Mouse (Mus musculus): ENCODE results near the gene Nprl3. TPM values are rescaled to one million over a fixed set of nuclear protein-coding genes. Genes with fewer than 3 reads are reported as not detected.

Nprl3 gene
- 31.0 and 38.1 TPM in 2 replicates for polyA plus RNA-seq (2014; fragmentation: Nextera tagmentation; extraction: Ambion mirVana)

- no peaks in the 10 kb centered on the region for H3K9me3 ChIP-seq (ENCODE audit: control insufficient read depth, low read length)
- H3K4me2 ChIP-seq, result peak within 1 kb of the TSS; percentile 85
- H3K27me3 ChIP-seq (replicated peaks; ENCODE audit: control insufficient read depth, insufficient read depth, low read length), result no peaks in the 10 kb centered on the region
- WGBS, result under 1% methylated on average over 54 of the region's 54 CpGs
- H3K4me3 ChIP-seq (ENCODE audit: low read depth, low read length), result peak within 1 kb of the TSS; percentile 81
- H3K9ac ChIP-seq (ENCODE audit: low read depth, low read length), result peak within 1 kb of the TSS; percentile 98
- H3K36me3 ChIP-seq (ENCODE audit: control insufficient read depth, insufficient read depth, low read length), result no peaks in the 10 kb centered on the region
- H3K27ac ChIP-seq (ENCODE audit: low read depth, low read length), result peak within 1 kb of the TSS; percentile 98
- DNase-seq (ENCODE audit: low spot score), result peak; percentile 91
- peaks cover 44% of the 10 kb centered on the region for H3K4me1 ChIP-seq (replicated peaks; ENCODE audit: control insufficient read depth, insufficient read depth, low read length)
- ATAC-seq (replicated peaks; ENCODE audit: low FRiP score), result peak; percentile 86
These were observed at the start of gene Nprl3 for GRCm38 (mm10) chr11:32267188-32267884. TSS of gene Nprl3 (minus strand) at chr11:32267707.

GRCm38 (mm10) chr11:32316009-32316408, 48.5 kb upstream of the Nprl3 start:
- WGBS, result 81% methylated on average over 3 of the region's 3 CpGs
- Histone ChIP-seq H3K9me3 (ENCODE audit: control insufficient read depth, low read length) (no peaks in the 10 kb centered on the region), H3K27ac (ENCODE audit: low read depth, low read length) (no peak overlapping the region), H3K4me3 (ENCODE audit: low read depth, low read length) (no peak overlapping the region), H3K27me3 (replicated peaks; ENCODE audit: control insufficient read depth, insufficient read depth, low read length) (no peaks in the 10 kb centered on the region), H3K9ac (ENCODE audit: low read depth, low read length) (no peak overlapping the region), H3K4me2 (no peak overlapping the region), H3K36me3 (ENCODE audit: control insufficient read depth, insufficient read depth, low read length) (no peaks in the 10 kb centered on the region), H3K4me1 (replicated peaks; ENCODE audit: control insufficient read depth, insufficient read depth, low read length) (no peaks in the 10 kb centered on the region)
- DNase-seq (ENCODE audit: low spot score) (no peak), ATAC-seq (replicated peaks; ENCODE audit: low FRiP score) (no peak)

GRCm38 (mm10) chr11:32309928-32310327, 42.4 kb upstream of the Nprl3 start:
- no peak overlapping the region for H3K9ac ChIP-seq (ENCODE audit: low read depth, low read length)
- H3K4me1 ChIP-seq (replicated peaks; ENCODE audit: control insufficient read depth, insufficient read depth, low read length), result no peaks in the 10 kb centered on the region
- no peaks in the 10 kb centered on the region for H3K36me3 ChIP-seq (ENCODE audit: control insufficient read depth, insufficient read depth, low read length)
- H3K9me3 ChIP-seq (ENCODE audit: control insufficient read depth, low read length), result no peaks in the 10 kb centered on the region
- no peak overlapping the region for H3K27ac ChIP-seq (ENCODE audit: low read depth, low read length)
- H3K4me3 ChIP-seq (ENCODE audit: low read depth, low read length), result no peak overlapping the region
- DNase-seq (ENCODE audit: low spot score) (no peak), ATAC-seq (replicated peaks; ENCODE audit: low FRiP score) (no peak)
- 53% methylated on average over 3 of the region's 3 CpGs for WGBS
- H3K4me2 ChIP-seq, result no peak overlapping the region
- 0 out of 2 replicates have a peak, but pooled peaks cover 2% of the 10 kb centered on the region for H3K27me3 ChIP-seq (replicated peaks; ENCODE audit: control insufficient read depth, insufficient read depth, low read length)

- no peak overlapping the region for H3K4me3 ChIP-seq (ENCODE audit: low read depth, low read length)
- H3K27ac ChIP-seq (ENCODE audit: low read depth, low read length), result no peak overlapping the region
- H3K4me2 ChIP-seq, result no peak overlapping the region
- 0 out of 2 replicates have a peak, but pooled peaks cover 2% of the 10 kb centered on the region for H3K27me3 ChIP-seq (replicated peaks; ENCODE audit: control insufficient read depth, insufficient read depth, low read length)
- H3K9ac ChIP-seq (ENCODE audit: low read depth, low read length), result no peak overlapping the region
- ATAC-seq (replicated peaks; ENCODE audit: low FRiP score) (no peak), DNase-seq (ENCODE audit: low spot score) (no peak)
- WGBS, result 72% methylated on average over 4 of the region's 4 CpGs
- no peaks in the 10 kb centered on the region for H3K36me3 ChIP-seq (ENCODE audit: control insufficient read depth, insufficient read depth, low read length)
- no peaks in the 10 kb centered on the region for H3K9me3 ChIP-seq (ENCODE audit: control insufficient read depth, low read length)
- H3K4me1 ChIP-seq (replicated peaks; ENCODE audit: control insufficient read depth, insufficient read depth, low read length), result no peaks in the 10 kb centered on the region
These were observed 41.9 kb upstream of the Nprl3 start for GRCm38 (mm10) chr11:32309446-32309845.

- DNase-seq (ENCODE audit: low spot score), result no peak
- Histone ChIP-seq H3K4me1 (replicated peaks; ENCODE audit: control insufficient read depth, insufficient read depth, low read length) (no peaks in the 10 kb centered on the region), H3K27me3 (replicated peaks; ENCODE audit: control insufficient read depth, insufficient read depth, low read length) (peaks cover 4% of the 10 kb centered on the region; the same call in 1 of the 2 replicates), H3K9ac (ENCODE audit: low read depth, low read length) (no peak overlapping the region), H3K36me3 (ENCODE audit: control insufficient read depth, insufficient read depth, low read length) (no peaks in the 10 kb centered on the region), H3K27ac (ENCODE audit: low read depth, low read length) (no peak overlapping the region), H3K9me3 (ENCODE audit: control insufficient read depth, low read length) (no peaks in the 10 kb centered on the region), H3K4me3 (ENCODE audit: low read depth, low read length) (no peak overlapping the region), H3K4me2 (no peak overlapping the region)
- peak; percentile 66 for ATAC-seq (replicated peaks; ENCODE audit: low FRiP score)
- WGBS, result 79% methylated on average over 1 of the region's 1 CpGs
These were observed 39.5 kb upstream of the Nprl3 start for GRCm38 (mm10) chr11:32307006-32307405.

- H3K27me3 ChIP-seq (replicated peaks; ENCODE audit: control insufficient read depth, insufficient read depth, low read length), result peaks cover 9% of the 10 kb centered on the region
- no peak overlapping the region for H3K9ac ChIP-seq (ENCODE audit: low read depth, low read length)
- no peaks in the 10 kb centered on the region for H3K4me1 ChIP-seq (replicated peaks; ENCODE audit: control insufficient read depth, insufficient read depth, low read length)
- no peaks in the 10 kb centered on the region for H3K9me3 ChIP-seq (ENCODE audit: control insufficient read depth, low read length)
- H3K4me2 ChIP-seq, result no peak overlapping the region
- DNase-seq (ENCODE audit: low spot score) (no peak), ATAC-seq (replicated peaks; ENCODE audit: low FRiP score) (no peak)
- no peaks in the 10 kb centered on the region for H3K36me3 ChIP-seq (ENCODE audit: control insufficient read depth, insufficient read depth, low read length)
- no peak overlapping the region for H3K4me3 ChIP-seq (ENCODE audit: low read depth, low read length)
- H3K27ac ChIP-seq (ENCODE audit: low read depth, low read length), result no peak overlapping the region
- 77% methylated on average over 1 of the region's 1 CpGs for WGBS
These were observed 35.9 kb upstream of the Nprl3 start for GRCm38 (mm10) chr11:32303455-32303854.

- ATAC-seq (replicated peaks; ENCODE audit: low FRiP score), result no peak
- no peaks in the 10 kb centered on the region for H3K9me3 ChIP-seq (ENCODE audit: control insufficient read depth, low read length)
- H3K4me2 ChIP-seq, result no peak overlapping the region
- WGBS, result 44% methylated on average over 2 of the region's 2 CpGs
- H3K27ac ChIP-seq (ENCODE audit: low read depth, low read length), result no peak overlapping the region
- peaks cover 9% of the 10 kb centered on the region for H3K27me3 ChIP-seq (replicated peaks; ENCODE audit: control insufficient read depth, insufficient read depth, low read length)
- no peaks in the 10 kb centered on the region for H3K36me3 ChIP-seq (ENCODE audit: control insufficient read depth, insufficient read depth, low read length)
- H3K4me1 ChIP-seq (replicated peaks; ENCODE audit: control insufficient read depth, insufficient read depth, low read length), result no peaks in the 10 kb centered on the region
- H3K9ac ChIP-seq (ENCODE audit: low read depth, low read length), result no peak overlapping the region
- no peak for DNase-seq (ENCODE audit: low spot score)
- H3K4me3 ChIP-seq (ENCODE audit: low read depth, low read length), result no peak overlapping the region
These were observed 35.4 kb upstream of the Nprl3 start for GRCm38 (mm10) chr11:32302824-32303419.

GRCm38 (mm10) chr11:32301506-32301905, 34.0 kb upstream of the Nprl3 start:
- no peak for DNase-seq (ENCODE audit: low spot score)
- no peak overlapping the region for H3K4me2 ChIP-seq
- H3K9me3 ChIP-seq (ENCODE audit: control insufficient read depth, low read length), result no peaks in the 10 kb centered on the region
- ATAC-seq (replicated peaks; ENCODE audit: low FRiP score), result no peak
- no peaks in the 10 kb centered on the region for H3K4me1 ChIP-seq (replicated peaks; ENCODE audit: control insufficient read depth, insufficient read depth, low read length)
- peaks cover 7% of the 10 kb centered on the region for H3K27me3 ChIP-seq (replicated peaks; ENCODE audit: control insufficient read depth, insufficient read depth, low read length)
- no peak overlapping the region for H3K27ac ChIP-seq (ENCODE audit: low read depth, low read length)
- H3K4me3 ChIP-seq (ENCODE audit: low read depth, low read length), result no peak overlapping the region
- H3K36me3 ChIP-seq (ENCODE audit: control insufficient read depth, insufficient read depth, low read length), result no peaks in the 10 kb centered on the region
- no peak overlapping the region for H3K9ac ChIP-seq (ENCODE audit: low read depth, low read length)
- 71% methylated on average over 1 of the region's 1 CpGs for WGBS
